Mouse (Mus musculus) E14TG2a.4 (cell line): Measurements from ENCODE around the gene Flt3l.
A peak's percentile ranks its signal among the peaks of the same experiment; 100 is the strongest.

Source experiments
- H3K27me3 ChIP-seq: 2 replicates; pipeline ENCODE4 v1.6.1; 2014; ENCODE audit warnings: low read length, control low read depth; ENCODE audit not compliant: insufficient read depth
- H3K36me3 ChIP-seq: 2 replicates; pipeline ENCODE4 v1.6.1; 2014; ENCODE audit warnings: low read length, control low read depth; ENCODE audit not compliant: insufficient read depth
- H3K4me1 ChIP-seq: replicated peaks from 2 replicates; pipeline ENCODE4 v1.6.1; 2014; ENCODE audit warnings: low read depth, low read length, control low read depth
- H3K4me3 ChIP-seq: replicated peaks from 2 replicates; pipeline ENCODE4 v1.5.1; 2014; ENCODE audit warnings: mild to moderate bottlenecking, low read length
- H3K9me3 ChIP-seq: 2 replicates; pipeline ENCODE4 v1.6.1; 2014; ENCODE audit warnings: low read length, control low read depth
- CTCF ChIP-seq: conservative IDR thresholded peaks from 2 replicates; pipeline ENCODE4 v1.5.1; 2014; ENCODE audit warnings: low read length
- NANOG ChIP-seq: IDR thresholded peaks from 2 replicates; pipeline ENCODE4 v1.6.1; 2014; ENCODE audit warnings: borderline replicate concordance, low read length, mixed read lengths
- POU5F1 ChIP-seq: IDR thresholded peaks from 2 replicates; pipeline ENCODE4 v1.6.1; 2014; ENCODE audit warnings: low read length, borderline replicate concordance

Flt3l gene

GRCm38 (mm10) chr7:45083300-45083890 lies 52.8 kb downstream of the Flt3l start:
- TF ChIP-seq CTCF (no peak), POU5F1 (no peak), NANOG (no peak)
- no peaks in the 10 kb centered on the region for H3K27me3 ChIP-seq
- no peaks in the 10 kb centered on the region for H3K9me3 ChIP-seq
- H3K4me1 ChIP-seq = peaks cover 71% of the 10 kb centered on the region
- H3K36me3 ChIP-seq = peaks cover 50% of the 10 kb centered on the region
- H3K4me3 ChIP-seq = peak overlapping the region; percentile 55

GRCm38 (mm10) chr7:45082401-45083299 lies 53.6 kb downstream of the Flt3l start:
- Histone ChIP-seq H3K9me3 (no peaks in the 10 kb centered on the region), H3K4me3 (peak overlapping the region; percentile 55), H3K36me3 (peaks cover 52% of the 10 kb centered on the region), H3K4me1 (peaks cover 67% of the 10 kb centered on the region), H3K27me3 (no peaks in the 10 kb centered on the region)
- TF ChIP-seq CTCF (no peak), NANOG (no peak), POU5F1 (no peak)

- peaks cover 54% of the 10 kb centered on the region for H3K36me3 ChIP-seq
- no peaks in the 10 kb centered on the region for H3K9me3 ChIP-seq
- TF ChIP-seq POU5F1 = no peak
- H3K4me1 ChIP-seq = peaks cover 67% of the 10 kb centered on the region
- H3K4me3 ChIP-seq = no peak overlapping the region
- no peaks in the 10 kb centered on the region for H3K27me3 ChIP-seq
These were observed 55.2 kb downstream of the Flt3l start for GRCm38 (mm10) chr7:45081016-45081415.

- Histone ChIP-seq H3K4me3 (no peak overlapping the region), H3K9me3 (no peaks in the 10 kb centered on the region)
These were observed 56.4 kb downstream of the Flt3l start for GRCm38 (mm10) chr7:45079856-45080255.

More at GRCm38 (mm10) chr7:45079856-45080255, 56.4 kb downstream of the Flt3l start:
- peak; percentile 78 for TF ChIP-seq CTCF
- no peak for TF ChIP-seq POU5F1
- peaks cover 54% of the 10 kb centered on the region for H3K36me3 ChIP-seq
- H3K27me3 ChIP-seq = no peaks in the 10 kb centered on the region
- H3K4me1 ChIP-seq = peaks cover 74% of the 10 kb centered on the region
